Mouse (Mus musculus) small intestine, adult 2 months (tissue): ENCODE data around the gene Copg2.

ENCODE experiments used
- CTCF ChIP-seq: fragments of 200-500 bp; IDR thresholded peaks from 2 replicates; pipeline ENCODE4 v1.5.1; 2012; ENCODE audit warnings: low read depth, mild to moderate bottlenecking, control low read depth, inconsistent platforms, low read length, moderate library complexity, mixed read lengths; ENCODE audit not compliant: insufficient replicate concordance, insufficient read length; ENCODE audit errors: extremely low read depth
- POLR2A ChIP-seq: fragments of 200-500 bp; IDR thresholded peaks from 2 replicates; pipeline ENCODE4 v1.6.1; 2012; ENCODE audit warnings: low read depth, mild to moderate bottlenecking, control low read depth, inconsistent platforms, low read length, moderate library complexity

DNA sequence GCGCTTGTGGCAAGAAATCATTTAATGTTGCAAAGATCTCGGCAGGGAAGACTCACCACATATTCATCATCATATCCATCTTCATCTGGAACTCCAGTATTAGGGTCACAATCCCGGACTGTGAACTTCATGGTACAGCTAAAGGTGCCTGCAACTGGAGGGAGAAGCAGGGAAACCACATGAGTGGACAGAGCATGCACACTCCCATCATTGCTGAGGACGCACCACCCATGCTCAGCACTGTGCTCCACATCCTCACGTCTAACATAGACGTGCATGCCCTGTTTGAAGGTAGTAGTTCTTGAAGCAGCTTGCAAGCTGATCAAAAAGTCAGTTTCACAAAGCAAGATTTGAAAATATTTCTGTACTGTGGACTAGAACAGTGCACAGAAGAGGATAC is 146.1 kb downstream of the Copg2 start:
- TF ChIP-seq CTCF, result no peak
- no peak for TF ChIP-seq POLR2A
